Mouse (Mus musculus) kidney, adult 2 months (tissue): Measurements from ENCODE around the gene Ranbp1. TPM values are rescaled to one million over a fixed set of nuclear protein-coding genes. Genes with fewer than 3 reads are reported as not detected.

Experiments used
- DNase-seq: peaks from one replicate; pipeline ENCODE4 v3.0.0; 2021
- H3K27ac ChIP-seq: fragments of 200-500 bp; 2 replicates; pipeline ENCODE4 v1.5.1; 2012; ENCODE audit warnings: low read depth, low read length, control low read depth, inconsistent platforms; ENCODE audit not compliant: insufficient read depth
- H3K27me3 ChIP-seq: fragments of 200-500 bp; replicated peaks from 2 replicates; pipeline ENCODE4 v1.6.1; 2012; ENCODE audit warnings: mild to moderate bottlenecking, moderate library complexity, low read length, inconsistent platforms; ENCODE audit not compliant: control insufficient read depth, insufficient read depth
- H3K36me3 ChIP-seq: fragments of 200-500 bp; 2 replicates; pipeline ENCODE4 v1.6.1; 2012; ENCODE audit warnings: mild to moderate bottlenecking, moderate library complexity, low read length, inconsistent platforms; ENCODE audit not compliant: control insufficient read depth, insufficient read depth
- H3K4me1 ChIP-seq: fragments of 200-500 bp; 2 replicates; pipeline ENCODE4 v1.6.1; 2011; ENCODE audit warnings: low read length; ENCODE audit not compliant: control insufficient read depth, insufficient read depth
- H3K4me3 ChIP-seq: fragments of 200-500 bp; 2 replicates; pipeline ENCODE4 v1.5.1; 2011; ENCODE audit warnings: mild to moderate bottlenecking, low read depth, low read length, control low read depth; ENCODE audit not compliant: insufficient read depth
- CTCF ChIP-seq: fragments of 200-500 bp; conservative IDR thresholded peaks from 2 replicates; pipeline ENCODE4 v1.5.1; 2011; ENCODE audit warnings: low read depth, mild to moderate bottlenecking, control low read depth, low read length, moderate library complexity, mixed read lengths; ENCODE audit not compliant: insufficient read depth, insufficient read length
- POLR2A ChIP-seq: fragments of 200-500 bp; IDR thresholded peaks from one replicate; pipeline ENCODE4 v1.6.1; 2011; ENCODE audit warnings: low read depth, low read length, control low read depth
- WGBS: fragments of 180-500 bp; shearing (Covaris S2); methylation state at CpG from one replicate; pipeline ENCODE4 v1.1.7; 2018; 5-methylcytosine and 5-hydroxymethylcytosine counted together
- polyA plus RNA-seq: library from polyadenylated mRNA; depleted of rRNA; stranded (reverse); fragments of >200 nt; gene quantifications from 2 replicates; pipeline ENCODE4 v1.2.3, GENCODE M21; 2012; rRNA removed

Ranbp1 gene
- polyA plus RNA-seq, 1 experiment, result 38.5 TPM

- Histone ChIP-seq H3K4me1 (no peaks in the 10 kb centered on the region), H3K27ac (no peak overlapping the region), H3K36me3 (no peaks in the 10 kb centered on the region), H3K27me3 (no peaks in the 10 kb centered on the region), H3K4me3 (no peak overlapping the region)
- no peak for DNase-seq
- WGBS, result 84% methylated on average over 2 of the region's 2 CpGs
- TF ChIP-seq POLR2A (no peak), CTCF (no peak)
Measured at GRCm38 (mm10) chr16:18191006-18191405, 57.5 kb downstream of the Ranbp1 start.

Other genes starting within 250 kb of the Ranbp1 start
- 135 and 142 TPM in 2 replicates for gene Dgcr6, start 195.9 kb downstream of the Ranbp1 start, polyA plus RNA-seq
- gene Prodh, start 158.5 kb downstream of the Ranbp1 start, polyA plus RNA-seq, result 397 and 415 TPM in 2 replicates
- 18.9 and 26.7 TPM in 2 replicates for gene Rtn4r, start 121.1 kb downstream of the Ranbp1 start, polyA plus RNA-seq
- not detected in 2 replicates for gene Ccdc188, start 30.9 kb downstream of the Ranbp1 start, polyA plus RNA-seq
- gene Zdhhc8, start 13.6 kb downstream of the Ranbp1 start, polyA plus RNA-seq, result 28.9 and 44.7 TPM in 2 replicates
- gene Trmt2a, start 53 bp downstream of the Ranbp1 start, polyA plus RNA-seq, result 39.3 and 39.4 TPM in 2 replicates
- gene Gm49776, start 9.6 kb upstream of the Ranbp1 start, polyA plus RNA-seq, result not detected in 2 replicates
- gene Dgcr8, start 40.5 kb upstream of the Ranbp1 start, polyA plus RNA-seq, result 11.9 and 13.2 TPM in 2 replicates
- gene Tango2, start 99.4 kb upstream of the Ranbp1 start, polyA plus RNA-seq, result 147 and 158 TPM in 2 replicates
- 94.2 and 98.5 TPM in 2 replicates for gene Arvcf, start 99.5 kb upstream of the Ranbp1 start, polyA plus RNA-seq
- 35.2 and 39.1 TPM in 2 replicates for gene Txnrd2, start 177.7 kb upstream of the Ranbp1 start, polyA plus RNA-seq
- 519 and 582 TPM in 2 replicates for gene Comt, start 178.1 kb upstream of the Ranbp1 start, polyA plus RNA-seq
- gene Gnb1l, start 250.0 kb upstream of the Ranbp1 start, polyA plus RNA-seq, result 10.7 and 15.8 TPM in 2 replicates